Mouse (Mus musculus): ENCODE measurements around the gene Slc25a53. TPM values are rescaled to one million over a fixed set of nuclear protein-coding genes. Genes with fewer than 3 reads are reported as not detected.

Gene Slc25a53
- 49.5 to 63.8 TPM (median 54.1 TPM) in 4 replicates for total RNA-seq (2023; ENCODE audit: inconsistent age)

DNA sequence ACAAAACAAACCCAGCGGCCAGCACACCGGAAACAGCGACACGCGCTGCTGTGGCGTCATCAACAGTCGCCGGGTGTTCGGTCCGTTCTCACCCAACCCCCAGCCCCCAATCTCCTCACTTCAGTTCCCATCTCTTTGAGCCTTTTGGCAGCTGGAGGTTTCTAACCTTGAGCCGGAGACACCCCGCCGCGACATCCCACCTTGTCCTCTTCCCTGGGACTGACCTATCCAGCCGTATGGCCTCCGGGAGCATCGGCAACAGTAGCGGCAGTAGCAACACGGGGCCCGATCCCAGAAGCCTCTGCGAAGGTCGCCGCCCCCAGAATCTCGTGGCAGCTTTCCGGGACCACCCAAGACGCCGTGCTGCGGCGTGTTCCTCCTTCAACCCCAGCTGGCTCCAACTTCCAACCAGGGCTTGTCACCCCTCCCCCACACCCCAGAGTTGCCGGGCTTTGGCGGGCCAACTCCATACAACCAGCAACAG is at the start of gene Slc25a53:
Slc25a53 (minus strand) TSS at position 303 of the 484 bp plus-strand sequence.

DNA sequence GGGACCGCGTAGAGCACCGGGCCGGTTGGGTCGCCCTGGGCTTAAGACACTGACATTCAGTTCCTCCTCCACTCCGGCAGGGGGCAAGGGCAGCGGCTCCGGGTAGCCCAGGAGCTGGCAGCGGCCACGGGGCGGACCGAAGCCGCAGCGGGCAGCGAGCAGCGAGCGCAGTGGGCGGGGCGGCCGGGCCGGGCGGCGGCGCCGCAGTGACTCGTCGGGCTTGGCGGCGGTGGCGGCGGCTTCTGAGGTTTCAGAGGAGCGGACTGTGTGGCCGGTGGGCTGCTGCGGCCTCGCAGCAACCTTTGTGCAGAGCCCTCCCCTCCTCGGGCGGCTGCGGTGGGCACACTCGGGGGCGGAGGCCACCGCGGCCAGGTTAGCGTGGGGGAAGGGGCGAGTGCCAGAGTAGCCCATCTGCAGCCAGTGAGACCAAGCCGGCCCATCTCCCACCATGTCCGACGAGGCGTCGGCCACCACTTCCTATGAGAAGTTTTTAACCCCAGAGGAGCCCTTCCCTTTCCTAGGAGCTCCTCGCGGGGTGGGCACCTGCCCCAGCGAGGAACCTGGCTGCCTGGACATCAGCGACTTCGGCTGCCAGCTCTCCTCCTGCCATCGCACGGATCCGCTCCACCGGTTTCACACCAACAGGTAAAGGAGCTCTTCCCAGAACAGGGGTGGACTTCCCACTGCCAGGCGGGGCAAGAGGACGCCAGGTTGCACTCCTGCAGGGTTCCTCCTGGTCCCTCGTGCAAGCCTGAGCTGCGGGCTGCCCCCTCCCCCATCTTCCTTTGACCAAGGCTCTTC is 11.5 kb upstream of the Slc25a53 start, which contains the start of gene Fam199x:
Fam199x (plus strand) TSS at position 170 of the 801 bp plus-strand sequence.

DNA sequence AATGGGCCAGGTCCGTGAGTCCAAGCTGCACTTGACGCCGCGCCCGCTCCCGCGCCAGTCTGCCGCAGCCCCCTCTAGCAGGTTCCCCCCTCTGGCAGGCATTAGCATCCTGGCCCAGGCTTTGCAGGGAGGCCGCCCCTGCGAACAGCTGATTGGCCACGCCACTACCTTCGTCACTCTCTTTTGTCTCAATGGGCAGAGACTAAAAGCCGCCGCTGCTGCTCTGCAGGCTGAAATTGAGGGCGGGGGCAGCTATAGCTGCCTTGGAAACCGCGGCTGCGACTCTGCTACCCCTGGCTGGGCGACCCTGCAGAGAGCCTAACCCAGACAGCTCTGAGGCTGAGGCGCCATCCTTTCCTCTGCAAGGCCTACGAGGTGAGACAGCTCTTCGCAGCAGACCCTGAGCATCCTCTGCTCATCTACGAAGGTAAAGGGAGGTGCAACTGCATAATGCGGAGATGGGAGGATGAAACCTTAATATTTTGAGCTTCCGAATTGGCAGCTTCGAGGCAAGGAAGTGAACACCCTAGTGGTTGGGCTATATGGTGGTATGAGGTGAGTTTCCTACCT is 45.0 kb downstream of the Slc25a53 start, which contains the start of gene Zcchc18:
Zcchc18 (plus strand) TSS at position 178 of the 570 bp plus-strand sequence.

DNA sequence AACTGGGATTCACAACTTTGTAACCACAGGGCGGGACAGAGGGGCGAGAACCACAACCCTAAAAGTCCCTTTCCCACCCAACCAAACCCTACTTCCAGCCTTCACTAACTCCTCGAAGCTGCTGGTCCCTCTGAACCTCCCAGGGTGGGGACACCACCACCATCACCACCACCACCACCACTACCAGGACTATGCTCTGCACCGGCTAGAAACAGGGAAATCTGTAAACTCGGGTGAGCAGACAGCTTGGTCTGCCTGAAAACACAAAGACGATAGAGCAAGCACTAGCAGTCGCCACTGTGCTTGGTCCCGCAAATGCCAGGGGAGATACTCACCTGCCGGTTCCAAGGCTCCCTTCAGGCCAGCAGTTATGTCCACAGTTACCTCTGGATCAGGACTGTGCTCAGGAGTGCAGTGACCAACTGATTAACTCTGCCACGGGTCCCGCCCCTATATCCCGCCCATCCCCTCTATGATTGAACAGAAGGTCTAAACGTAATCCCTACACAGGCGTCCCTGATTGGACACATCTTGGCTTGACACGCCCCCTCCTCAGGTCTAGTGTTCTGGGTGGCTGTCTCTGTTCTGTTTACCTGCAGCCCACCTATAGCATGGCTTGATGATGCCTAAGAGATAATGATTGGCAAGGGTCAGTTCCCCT is 61.5 kb downstream of the Slc25a53 start, which contains the start of the genes Tmsb15l and Tmsb15b1:
Tmsb15l (minus strand) TSS at position 446 of the 661 bp plus-strand sequence.
Tmsb15b1 (minus strand) TSS at position 451 of the 661 bp plus-strand sequence.

DNA sequence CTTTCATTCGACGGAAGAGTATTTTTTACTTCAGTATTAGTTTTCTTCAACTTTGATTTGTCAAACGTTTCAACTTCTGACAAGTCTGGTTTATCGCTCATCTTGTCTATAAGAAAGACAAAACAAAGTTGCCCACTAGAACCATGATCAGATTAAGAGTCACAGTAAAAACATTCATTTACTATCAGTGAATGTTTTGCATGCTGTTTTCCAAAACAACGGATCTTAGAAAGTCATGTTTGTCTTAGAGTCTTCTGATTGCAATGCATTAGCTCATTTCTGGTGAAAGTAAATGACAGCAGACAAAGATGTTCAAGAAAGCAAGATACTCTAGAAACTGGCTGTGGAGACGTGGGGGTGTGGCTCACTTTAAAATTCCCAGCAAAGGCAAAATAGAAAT is 62.7 kb downstream of the Slc25a53 start, which contains the start of gene Tmsb15b2:
Tmsb15b2 (minus strand) TSS at position 101 of the 400 bp plus-strand sequence.

Other genes with a start within 250 kb of the Slc25a53 start
- 5.0 to 6.9 TPM (median 5.6 TPM) in 4 replicates for gene Plp1, start 215.6 kb downstream of the Slc25a53 start, total RNA-seq (2023; ENCODE audit: inconsistent age)
- not detected in 4 replicates for gene Rab9b, start 169.5 kb downstream of the Slc25a53 start, total RNA-seq (2023; ENCODE audit: inconsistent age)
- gene H2bfm, start 111.0 kb downstream of the Slc25a53 start, total RNA-seq (2023; ENCODE audit: inconsistent age), result not detected in 4 replicates
- 12.0 to 30.5 TPM (median 22.0 TPM) in 4 replicates for gene Tmsb15b2, start 62.8 kb downstream of the Slc25a53 start, total RNA-seq (2023; ENCODE audit: inconsistent age)
- 1.4 to 2.4 TPM in 2 of 4 replicates, not detected in the others for gene Tmsb15l, start 61.4 kb downstream of the Slc25a53 start, total RNA-seq (2023; ENCODE audit: inconsistent age)
- gene Tmsb15b1, start 61.4 kb downstream of the Slc25a53 start, total RNA-seq (2023; ENCODE audit: inconsistent age), result 3.0 to 8.4 TPM (median 5.0 TPM) in 4 replicates
- 17.4 to 21.8 TPM (median 17.8 TPM) in 4 replicates for gene Zcchc18, start 45.1 kb downstream of the Slc25a53 start, total RNA-seq (2023; ENCODE audit: inconsistent age)
- 5.7 to 7.4 TPM (median 6.0 TPM) in 4 replicates for gene Fam199x, start 11.3 kb upstream of the Slc25a53 start, total RNA-seq (2023; ENCODE audit: inconsistent age)
- gene Esx1, start 83.8 kb upstream of the Slc25a53 start, total RNA-seq (2023; ENCODE audit: inconsistent age), result not detected in 4 replicates